Mouse (Mus musculus) cerebellum, adult 2 months (tissue): ENCODE data around the gene Dlg1.

ENCODE experiments used
- CTCF ChIP-seq: fragments of 200-500 bp; IDR thresholded peaks from 2 replicates; pipeline ENCODE4 v1.5.1; 2011; ENCODE audit warnings: low read depth, mild to moderate bottlenecking, control low read depth, low read length, moderate library complexity, borderline replicate concordance; ENCODE audit not compliant: insufficient read depth
- POLR2A ChIP-seq: fragments of 200-500 bp; IDR thresholded peaks from 2 replicates; pipeline ENCODE4 v1.6.1; 2011; ENCODE audit warnings: low read length, control low read depth, borderline replicate concordance; ENCODE audit not compliant: insufficient read depth

DNA sequence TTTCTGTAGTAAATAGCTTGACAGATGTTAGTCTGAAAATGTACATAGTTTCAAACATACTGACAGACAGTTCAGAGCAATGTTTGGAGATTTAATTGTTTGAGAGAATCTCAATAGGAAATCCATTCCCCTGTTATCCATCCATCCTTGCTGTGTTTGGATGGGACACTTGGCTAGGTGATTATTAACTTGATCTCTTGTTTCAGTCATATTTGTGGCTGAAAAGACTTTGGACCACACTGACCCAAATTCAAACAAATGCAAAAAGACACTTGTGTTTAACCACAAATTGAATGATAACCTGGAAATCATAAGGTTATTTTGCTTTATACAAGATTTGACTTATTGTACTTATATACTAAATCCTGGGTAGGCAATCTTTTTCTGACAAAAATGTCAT is 24.5 kb downstream of the Dlg1 start:
- no peak for TF ChIP-seq CTCF
- no peak for TF ChIP-seq POLR2A
